Mouse (Mus musculus) spleen, adult 2 months (tissue): ENCODE results near the gene Akr1b10.

Experiments
- CTCF ChIP-seq: fragments of 200-500 bp; IDR thresholded peaks from 2 replicates; pipeline ENCODE4 v1.5.1; 2011; ENCODE audit warnings: mild to moderate bottlenecking, inconsistent platforms; ENCODE audit not compliant: insufficient read depth, insufficient read length, insufficient replicate concordance; ENCODE audit errors: extremely low read depth
- POLR2A ChIP-seq: fragments of 200-500 bp; IDR thresholded peaks from 2 replicates; pipeline ENCODE4 v1.6.1; 2011; ENCODE audit warnings: low read depth, low read length, inconsistent platforms

- TF ChIP-seq CTCF (no peak), POLR2A (no peak)
Measured at GRCm38 (mm10) chr6:34355349-34355747, 28.7 kb upstream of the Akr1b10 start.
